Mouse (Mus musculus) ES-E14 (cell line): ENCODE measurements around the gene Mrpl2. TPM values are rescaled to one million over a fixed set of nuclear protein-coding genes. Genes with fewer than 3 reads are reported as not detected.

ENCODE experiments used
- DNase-seq: peaks from one replicate; pipeline ENCODE4 v3.0.0-alpha.2; 2013; ENCODE audit warnings: low read depth, low spot score
- H3K27ac ChIP-seq: 2 replicates; pipeline ENCODE4 v1.5.1; 2012; ENCODE audit warnings: low read depth, mild to moderate bottlenecking, low read length, moderate library complexity, mixed read lengths; ENCODE audit not compliant: poor library complexity, insufficient read depth, severe bottlenecking
- H3K36me3 ChIP-seq: 2 replicates; pipeline ENCODE4 v1.6.1; 2012; ENCODE audit warnings: mild to moderate bottlenecking, low read length, moderate library complexity, mixed read lengths; ENCODE audit not compliant: control insufficient read depth, poor library complexity, insufficient read depth, severe bottlenecking
- H3K4me1 ChIP-seq, 2 experiments: fragments of 150-350 bp in 1 of 2; sonication (generic) in 1 of 2; 2 replicates each; pipeline ENCODE4 v1.6.1; 2012; ENCODE audit warnings: low read length in 2 of 2, mild to moderate bottlenecking in 1 of 2, mixed read lengths in 1 of 2; ENCODE audit not compliant: control insufficient read depth in 2 of 2, insufficient read depth in 2 of 2, poor library complexity in 1 of 2
- H3K4me3 ChIP-seq, 2 experiments: fragments of 150-350 bp in 1 of 2; sonication (generic) in 1 of 2; 2 replicates each; pipeline ENCODE4 v1.5.1; 2012; ENCODE audit warnings: low read length in 2 of 2, low read depth in 1 of 2, mild to moderate bottlenecking in 1 of 2, mixed read lengths in 1 of 2; ENCODE audit not compliant: insufficient read depth in 1 of 2, poor library complexity in 1 of 2, severe bottlenecking in 1 of 2
- H3K9ac ChIP-seq: 2 replicates; pipeline ENCODE4 v1.6.1; 2012; ENCODE audit warnings: low read depth, mild to moderate bottlenecking, low read length, mixed read lengths; ENCODE audit not compliant: poor library complexity, insufficient read depth, severe bottlenecking
- H3K9me3 ChIP-seq: fragments of 150-350 bp; sonication (generic); 2 replicates; pipeline ENCODE4 v1.6.1; 2012; ENCODE audit warnings: low read depth, mild to moderate bottlenecking, low read length; ENCODE audit not compliant: control insufficient read depth, insufficient read depth
- CHD2 ChIP-seq: IDR thresholded peaks from 2 replicates; pipeline ENCODE4 v1.6.1; 2014; ENCODE audit warnings: mild to moderate bottlenecking, low read depth, low read length, inconsistent platforms
- HCFC1 ChIP-seq: IDR thresholded peaks from 2 replicates; pipeline ENCODE4 v1.6.1; 2012; ENCODE audit warnings: low read length, inconsistent platforms, borderline replicate concordance; ENCODE audit not compliant: insufficient read depth
- MAFK ChIP-seq: IDR thresholded peaks from 2 replicates; pipeline ENCODE4 v1.6.1; 2014; ENCODE audit warnings: mild to moderate bottlenecking, low read depth, low read length, inconsistent platforms; ENCODE audit not compliant: insufficient read depth
- ZC3H11A ChIP-seq: IDR thresholded peaks from 2 replicates; pipeline ENCODE4 v1.6.1; 2012; ENCODE audit warnings: low read depth, mild to moderate bottlenecking, inconsistent platforms, low read length, borderline replicate concordance
- ZNF384 ChIP-seq: IDR thresholded peaks from 2 replicates; pipeline ENCODE4 v1.6.1; 2012; ENCODE audit warnings: low read depth, low read length, inconsistent platforms
- in situ Hi-C, 2 experiments: fragments of 600-800 bp; cut with MboI; formaldehyde crosslinking; loops; one replicate each; pipeline ENCODE4 v1.15.1; 2025; ENCODE audit warnings: low sequenced_read_pairs in 2 of 2, inconsistent platforms in 1 of 2; ENCODE audit not compliant: unreplicated experiment in 2 of 2
- total RNA-seq: library from RNA; depleted of rRNA; stranded (reverse); fragments of 300-350 nt; gene quantifications from 2 replicates; pipeline ENCODE4 v1.2.3, GENCODE M21; 2012; rRNA removed

Mrpl2 gene
- total RNA-seq, result 205 and 261 TPM in 2 replicates

DNA sequence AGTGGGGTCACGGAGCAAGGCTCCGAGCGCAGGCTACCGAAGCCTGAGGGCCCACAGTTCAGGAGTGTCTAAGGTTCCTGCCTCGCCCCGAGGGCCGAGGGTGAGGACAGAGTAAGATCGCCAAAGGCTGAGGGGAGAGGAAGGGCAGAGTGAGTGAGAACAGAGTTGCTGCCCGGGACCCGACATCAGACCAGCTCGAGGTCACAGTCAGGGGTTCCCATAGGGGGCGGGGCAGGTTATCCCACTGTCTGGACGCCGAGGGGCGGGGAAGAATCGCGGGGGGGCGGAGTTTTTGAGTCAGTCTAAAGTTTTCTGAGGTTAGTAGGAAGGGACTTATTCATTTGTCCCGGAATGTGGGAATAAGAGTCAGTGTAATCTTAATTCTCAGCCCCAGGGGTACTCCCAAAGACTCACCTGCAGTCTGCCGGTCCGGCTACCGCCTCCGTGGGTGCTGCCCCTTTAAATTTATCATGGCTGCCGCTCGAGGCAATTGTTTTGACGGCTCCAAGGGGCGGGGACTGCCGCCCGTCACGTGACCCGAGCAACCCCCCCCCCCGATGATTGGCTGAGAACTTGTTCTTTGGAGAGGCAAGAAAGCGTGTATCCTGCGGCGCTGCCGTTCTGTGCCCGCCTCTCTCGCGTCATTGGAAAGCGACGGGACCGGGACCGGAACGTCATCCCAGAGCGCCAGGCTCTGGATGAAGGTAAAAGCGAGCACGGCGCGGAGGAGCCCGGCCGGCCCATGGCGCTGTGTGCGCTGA is at the start of gene Mrpl2, which contains the start of gene Klc4:
Gene Mrpl2, plus strand, starts transcription at position 669 of the 761 bp plus-strand sequence.
Gene Klc4, minus strand, starts transcription at position 462 of the 761 bp plus-strand sequence.
- Histone ChIP-seq H3K36me3 (peaks cover 13% of the 10 kb centered on the region; the same call in 1 of the 2 replicates), H3K4me1 (peaks cover 4 to 10% of the 10 kb centered on the region in 2 experiments; a peak in 1 of 4 replicates), H3K9ac (peak within 1 kb of the TSS; percentile 100), H3K4me3 (peak within 1 kb of the TSS; percentile 86 to 100), H3K9me3 (no peaks in the 10 kb centered on the region), H3K27ac (peak within 1 kb of the TSS; percentile 87)
- peak; percentile 98 for DNase-seq
- in situ Hi-C loops, result no loop called here
- TF ChIP-seq ZC3H11A, result no peak
- peak; percentile 86 for TF ChIP-seq HCFC1
- no peak for TF ChIP-seq ZNF384
- TF ChIP-seq MAFK, result no peak
- no peak for TF ChIP-seq CHD2

DNA sequence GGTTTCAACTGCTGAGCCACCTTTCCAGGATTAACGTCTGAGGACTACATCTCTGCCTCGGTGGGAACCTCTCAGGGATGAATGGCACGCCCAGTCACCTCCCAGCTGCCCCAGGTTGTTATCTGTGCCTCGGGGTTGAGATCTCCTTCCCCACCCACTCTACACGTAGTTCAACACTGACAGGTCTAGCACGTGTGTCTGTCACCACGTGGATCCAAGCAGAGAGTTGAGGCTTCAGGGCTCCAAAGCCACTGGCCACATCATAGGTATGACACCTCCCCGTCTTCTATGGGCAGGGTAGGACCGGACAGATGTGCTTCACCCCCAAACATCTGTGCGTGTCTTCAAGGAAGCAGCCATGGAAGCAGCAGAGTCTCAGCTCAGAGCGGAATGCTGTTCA is 48.1 kb upstream of the Mrpl2 start:
- in situ Hi-C loops, result no loop called here
- Histone ChIP-seq H3K27ac (no peak overlapping the region), H3K4me1 (peaks cover 1 to 30% of the 10 kb centered on the region in 2 experiments), H3K9ac (no peak overlapping the region), H3K4me3 (no peak overlapping the region), H3K36me3 (no peaks in the 10 kb centered on the region; the same call in 1 of the 2 replicates), H3K9me3 (no peaks in the 10 kb centered on the region)
- no peak for DNase-seq
- TF ChIP-seq ZC3H11A (no peak), CHD2 (no peak), ZNF384 (no peak), MAFK (no peak), HCFC1 (no peak)

DNA sequence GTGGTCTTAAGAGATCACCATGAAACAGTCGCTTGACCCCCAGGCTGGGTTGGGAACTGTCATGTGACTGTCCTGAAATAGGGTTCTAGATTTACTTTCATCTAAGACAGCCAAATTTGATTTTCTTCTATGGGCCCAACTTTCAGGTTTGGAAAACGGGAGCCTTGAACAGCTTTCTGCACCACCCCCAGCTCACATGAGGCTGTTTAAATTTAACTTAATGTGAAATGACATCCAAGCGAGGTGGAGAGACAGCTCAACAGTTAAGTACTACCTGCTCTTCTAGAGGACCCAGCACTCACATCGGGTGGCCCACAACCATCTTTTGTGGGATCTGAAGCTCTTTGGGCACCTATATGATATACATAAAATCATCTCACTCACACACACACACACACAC is 47.1 kb upstream of the Mrpl2 start:
- TF ChIP-seq ZNF384, result no peak
- no peak for TF ChIP-seq ZC3H11A
- TF ChIP-seq CHD2, result no peak
- TF ChIP-seq MAFK, result no peak
- no peak for TF ChIP-seq HCFC1
- no peaks in the 10 kb centered on the region; the same call in 1 of the 2 replicates for H3K36me3 ChIP-seq
- no peak for DNase-seq
- no peak overlapping the region for H3K9ac ChIP-seq
- no peaks in the 10 kb centered on the region for H3K9me3 ChIP-seq
- H3K4me1 ChIP-seq, result peaks cover 1 to 24% of the 10 kb centered on the region in 2 experiments
- H3K27ac ChIP-seq, result no peak overlapping the region
- in situ Hi-C loops, result no loop called here
- no peak overlapping the region for H3K4me3 ChIP-seq

DNA sequence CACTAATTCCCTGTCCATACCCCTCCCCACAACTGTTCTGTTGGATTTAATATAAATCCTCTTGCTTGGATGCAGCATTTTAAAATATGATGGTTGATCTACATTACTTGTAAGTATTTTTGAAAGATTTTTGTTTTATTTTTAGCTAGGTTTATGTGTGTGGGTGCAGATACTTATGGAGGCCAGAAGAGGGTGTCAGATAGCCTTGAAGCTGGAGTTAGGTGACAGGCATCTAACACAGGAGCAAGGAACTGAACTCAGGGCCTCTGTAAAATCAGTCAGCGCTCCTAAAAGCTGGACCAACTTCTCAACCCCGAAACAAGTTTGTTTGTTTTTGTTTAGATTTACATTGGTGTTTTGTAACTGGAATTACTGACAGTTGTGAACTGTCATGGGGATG is 45.5 kb upstream of the Mrpl2 start:
- H3K9me3 ChIP-seq, result no peaks in the 10 kb centered on the region
- no peak overlapping the region for H3K4me3 ChIP-seq
- in situ Hi-C loops, result no loop called here
- H3K27ac ChIP-seq, result no peak overlapping the region
- TF ChIP-seq HCFC1 (no peak), ZNF384 (peak; percentile 86), MAFK (no peak), ZC3H11A (0 out of 2 replicates have a peak, but pooled peaks have one; percentile 22), CHD2 (no peak)
- H3K9ac ChIP-seq, result no peak overlapping the region
- H3K36me3 ChIP-seq, result no peaks in the 10 kb centered on the region; the same call in 1 of the 2 replicates
- no peak for DNase-seq
- H3K4me1 ChIP-seq, result peaks cover 0 to 16% of the 10 kb centered on the region in 2 experiments; a peak in 3 of 4 replicates
